Mouse (Mus musculus): ENCODE measurements around the gene Tmem106c. TPM values are rescaled to one million over a fixed set of nuclear protein-coding genes. Genes with fewer than 3 reads are reported as not detected.
A peak's percentile ranks its signal among the peaks of the same experiment; 100 is the strongest.

Tmem106c gene
- polyA plus RNA-seq (2015; fragmentation: Nextera tagmentation; extraction: Ambion mirVana) = 33.1 and 39.8 TPM in 2 replicates

DNA sequence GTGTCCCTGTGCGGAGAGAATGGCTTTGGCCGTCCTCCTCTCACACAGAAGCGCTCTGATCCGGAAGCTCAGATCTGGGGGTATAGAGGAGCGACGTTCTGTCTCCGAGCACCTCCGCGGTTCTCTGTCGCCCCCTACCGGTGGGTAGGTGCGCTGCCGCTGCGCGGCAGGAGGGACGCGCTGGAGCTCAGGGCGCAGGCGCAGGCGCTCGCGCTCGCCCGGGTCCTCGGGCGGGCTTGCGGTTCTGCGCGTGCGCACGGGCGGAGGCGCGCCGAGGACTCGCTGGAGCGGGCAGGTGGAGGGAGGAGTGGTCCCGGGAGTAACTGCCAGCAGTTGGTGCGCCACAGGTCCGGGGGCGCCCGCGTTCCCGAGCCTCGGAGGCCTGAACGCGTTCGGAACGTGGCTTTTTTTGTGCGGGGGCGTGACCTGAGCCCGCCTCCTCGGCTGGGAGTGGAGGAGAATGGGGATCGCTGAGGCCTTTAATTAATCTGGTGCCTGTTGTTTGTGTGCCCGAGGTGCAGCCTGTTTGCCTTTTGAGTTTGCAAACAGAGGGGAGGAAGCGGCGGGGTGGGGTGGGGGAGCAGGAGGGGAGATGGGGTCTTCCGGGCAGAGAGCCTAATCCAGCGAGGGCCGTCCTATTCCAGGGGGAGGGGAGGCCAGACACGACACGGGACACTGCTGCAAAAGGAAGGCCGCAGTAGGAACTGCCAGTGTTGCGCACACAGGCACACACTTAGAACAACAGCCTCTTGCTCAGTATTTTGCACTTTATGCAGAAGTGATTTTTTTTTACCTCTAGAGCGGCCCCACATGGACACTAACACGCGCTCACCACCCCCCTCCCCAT, at the start of gene Tmem106c:
Gene Tmem106c, plus strand, starts transcription at position 212 of the 847 bp plus-strand sequence.
- ATAC-seq (ENCODE audit: low FRiP score, low TSS enrichment) (peak; percentile 96), DNase-seq (ENCODE audit: low spot score) (peak; percentile 95)
- Histone ChIP-seq H3K9me3 (ENCODE audit: control insufficient read depth, low read length) (no peaks in the 10 kb centered on the region), H3K4me2 (replicated peaks; ENCODE audit: low read depth) (peak within 1 kb of the TSS; percentile 87), H3K36me3 (ENCODE audit: control insufficient read depth, insufficient read depth, low read length) (no peaks in the 10 kb centered on the region), H3K27me3 (ENCODE audit: control insufficient read depth, insufficient read depth, low read length) (no peaks in the 10 kb centered on the region), H3K9ac (ENCODE audit: low read length) (peak within 1 kb of the TSS; percentile 69), H3K4me1 (replicated peaks; ENCODE audit: control insufficient read depth, insufficient read depth) (no peaks in the 10 kb centered on the region), H3K4me3 (ENCODE audit: low read depth, low read length) (peak within 1 kb of the TSS; percentile 70), H3K27ac (replicated peaks) (peak within 1 kb of the TSS; percentile 70; the same call in 1 of the 2 replicates)
- WGBS = under 1% methylated on average over 67 of the region's 67 CpGs
- no peak for TF ChIP-seq EP300 (optimal IDR thresholded peaks at IDR 0.05)
- TF ChIP-seq CTCF (IDR thresholded peaks at IDR 0.05; ENCODE audit: low read depth) = peak; percentile 91

DNA sequence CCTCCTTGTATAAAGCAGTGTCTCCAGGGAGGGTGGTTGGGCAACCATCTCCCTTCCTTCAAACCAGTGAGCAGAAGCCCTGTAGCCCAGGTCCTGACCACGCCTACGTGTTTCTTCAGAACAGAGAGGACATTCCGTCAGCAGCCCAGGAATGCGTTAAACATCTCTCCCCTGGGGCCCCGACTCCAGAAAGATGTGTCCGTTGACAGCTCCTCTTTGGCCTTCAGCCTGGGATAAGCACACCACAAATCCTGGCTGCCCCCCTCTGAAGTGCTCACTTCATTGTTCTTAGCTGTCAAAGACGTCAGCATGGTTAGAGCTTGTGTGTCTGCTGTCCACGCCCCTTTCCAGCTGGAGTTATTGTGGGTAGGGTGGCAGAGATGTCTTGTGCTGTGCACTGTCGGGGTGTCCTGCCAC, 49.7 kb upstream of the Tmem106c start:
- H3K27ac ChIP-seq (replicated peaks) = no peak overlapping the region
- peaks cover 5% of the 10 kb centered on the region for H3K4me1 ChIP-seq (replicated peaks; ENCODE audit: control insufficient read depth, insufficient read depth)
- TF ChIP-seq CTCF (IDR thresholded peaks at IDR 0.05; ENCODE audit: low read depth) = no peak
- no peak for TF ChIP-seq EP300 (optimal IDR thresholded peaks at IDR 0.05)
- 6% methylated on average over 9 of the region's 9 CpGs for WGBS
- no peak overlapping the region for H3K9ac ChIP-seq (ENCODE audit: low read length)
- H3K27me3 ChIP-seq (ENCODE audit: control insufficient read depth, insufficient read depth, low read length) = no peaks in the 10 kb centered on the region
- no peak for DNase-seq (ENCODE audit: low spot score)
- H3K4me3 ChIP-seq (ENCODE audit: low read depth, low read length) = no peak overlapping the region
- no peaks in the 10 kb centered on the region for H3K36me3 ChIP-seq (ENCODE audit: control insufficient read depth, insufficient read depth, low read length)
- ATAC-seq (ENCODE audit: low FRiP score, low TSS enrichment) = no peak
- H3K4me2 ChIP-seq (replicated peaks; ENCODE audit: low read depth) = 0 out of 2 replicates have a peak overlapping the region, but pooled peaks have one; percentile 6
- no peaks in the 10 kb centered on the region for H3K9me3 ChIP-seq (ENCODE audit: control insufficient read depth, low read length)

DNA sequence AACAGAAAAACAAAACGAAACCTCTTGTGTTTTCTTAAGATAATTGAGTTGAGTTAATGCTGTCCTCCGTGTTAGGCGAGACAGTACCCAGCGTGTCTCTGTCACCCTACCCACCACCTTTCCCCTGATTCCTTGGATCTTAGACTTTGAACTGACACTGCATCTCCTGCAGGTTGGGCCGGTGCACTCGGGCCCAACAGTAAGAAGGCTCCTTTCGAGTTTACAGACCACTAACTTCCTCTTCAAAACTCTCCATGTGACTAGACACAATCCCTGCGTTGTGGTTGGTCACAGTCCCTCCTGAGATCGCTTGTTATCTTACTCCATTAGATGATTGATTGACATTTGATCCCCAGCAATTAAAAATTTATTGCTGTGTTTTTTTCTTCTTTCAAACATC, 46.0 kb upstream of the Tmem106c start:
- Histone ChIP-seq H3K4me3 (ENCODE audit: low read depth, low read length) (no peak overlapping the region), H3K4me1 (replicated peaks; ENCODE audit: control insufficient read depth, insufficient read depth) (peaks cover 5% of the 10 kb centered on the region), H3K36me3 (ENCODE audit: control insufficient read depth, insufficient read depth, low read length) (no peaks in the 10 kb centered on the region), H3K27ac (replicated peaks) (no peak overlapping the region), H3K4me2 (replicated peaks; ENCODE audit: low read depth) (no peak overlapping the region), H3K9me3 (ENCODE audit: control insufficient read depth, low read length) (no peaks in the 10 kb centered on the region), H3K9ac (ENCODE audit: low read length) (no peak overlapping the region), H3K27me3 (ENCODE audit: control insufficient read depth, insufficient read depth, low read length) (no peaks in the 10 kb centered on the region)
- WGBS = 74% methylated on average over 9 of the region's 9 CpGs
- TF ChIP-seq EP300 (optimal IDR thresholded peaks at IDR 0.05) (no peak), CTCF (IDR thresholded peaks at IDR 0.05; ENCODE audit: low read depth) (no peak)
- ATAC-seq (ENCODE audit: low FRiP score, low TSS enrichment) (no peak), DNase-seq (ENCODE audit: low spot score) (no peak)

DNA sequence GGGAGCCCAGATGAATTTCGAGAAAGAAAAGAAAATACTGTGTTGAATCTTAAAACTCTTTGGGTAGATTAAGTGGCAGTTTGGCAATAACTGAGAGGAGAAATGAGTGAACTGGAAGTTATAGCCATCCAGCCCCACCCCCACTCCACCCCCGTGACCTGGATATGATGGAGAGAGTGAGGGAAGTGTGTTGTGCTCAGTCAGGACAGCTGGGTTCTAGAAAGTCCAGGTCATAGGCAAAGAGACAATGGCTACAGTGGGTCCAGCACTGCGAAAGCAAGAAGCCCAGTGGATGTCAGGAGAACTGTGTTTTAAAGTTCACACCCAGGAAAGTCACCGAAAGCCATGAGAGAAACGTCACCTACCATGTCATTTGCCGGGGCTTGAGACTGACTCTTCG, 44.8 kb upstream of the Tmem106c start:
- no peak overlapping the region for H3K4me2 ChIP-seq (replicated peaks; ENCODE audit: low read depth)
- no peak overlapping the region for H3K9ac ChIP-seq (ENCODE audit: low read length)
- H3K4me3 ChIP-seq (ENCODE audit: low read depth, low read length) = no peak overlapping the region
- no peaks in the 10 kb centered on the region for H3K9me3 ChIP-seq (ENCODE audit: control insufficient read depth, low read length)
- peaks cover 4% of the 10 kb centered on the region for H3K4me1 ChIP-seq (replicated peaks; ENCODE audit: control insufficient read depth, insufficient read depth)
- no peaks in the 10 kb centered on the region for H3K27me3 ChIP-seq (ENCODE audit: control insufficient read depth, insufficient read depth, low read length)
- no peaks in the 10 kb centered on the region for H3K36me3 ChIP-seq (ENCODE audit: control insufficient read depth, insufficient read depth, low read length)
- H3K27ac ChIP-seq (replicated peaks) = no peak overlapping the region
- no peak for DNase-seq (ENCODE audit: low spot score)
- ATAC-seq (ENCODE audit: low FRiP score, low TSS enrichment) = no peak
- 83% methylated on average over 7 of the region's 7 CpGs for WGBS
- TF ChIP-seq CTCF (IDR thresholded peaks at IDR 0.05; ENCODE audit: low read depth) = no peak
- TF ChIP-seq EP300 (optimal IDR thresholded peaks at IDR 0.05) = no peak

DNA sequence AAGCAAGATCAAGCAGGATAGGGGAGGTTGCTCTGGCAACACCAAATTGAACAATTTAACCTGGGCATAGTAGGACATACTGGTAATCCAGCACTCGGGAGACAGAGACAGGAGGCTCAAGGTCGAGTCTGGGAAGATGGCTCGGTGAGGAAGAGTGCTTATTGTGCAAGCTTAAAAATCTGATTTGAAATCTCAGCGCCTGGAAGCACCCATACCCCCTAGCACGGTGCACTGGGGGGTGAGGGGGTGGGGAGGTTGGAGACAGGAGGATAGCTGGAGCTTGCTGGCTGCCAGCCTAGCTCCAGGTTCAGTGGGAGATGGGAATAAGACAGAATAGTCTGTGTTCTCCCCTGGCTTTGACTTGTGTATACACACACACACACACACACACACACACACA, 43.7 kb upstream of the Tmem106c start:
- no peaks in the 10 kb centered on the region for H3K36me3 ChIP-seq (ENCODE audit: control insufficient read depth, insufficient read depth, low read length)
- H3K27me3 ChIP-seq (ENCODE audit: control insufficient read depth, insufficient read depth, low read length) = no peaks in the 10 kb centered on the region
- no peak overlapping the region for H3K4me2 ChIP-seq (replicated peaks; ENCODE audit: low read depth)
- H3K4me1 ChIP-seq (replicated peaks; ENCODE audit: control insufficient read depth, insufficient read depth) = no peaks in the 10 kb centered on the region
- H3K9me3 ChIP-seq (ENCODE audit: control insufficient read depth, low read length) = no peaks in the 10 kb centered on the region
- ATAC-seq (ENCODE audit: low FRiP score, low TSS enrichment) (no peak), DNase-seq (ENCODE audit: low spot score) (no peak)
- no peak overlapping the region for H3K4me3 ChIP-seq (ENCODE audit: low read depth, low read length)
- TF ChIP-seq EP300 (optimal IDR thresholded peaks at IDR 0.05) (no peak), CTCF (IDR thresholded peaks at IDR 0.05; ENCODE audit: low read depth) (no peak)
- 45% methylated on average over 5 of the region's 5 CpGs for WGBS
- H3K9ac ChIP-seq (ENCODE audit: low read length) = no peak overlapping the region
- no peak overlapping the region for H3K27ac ChIP-seq (replicated peaks)

DNA sequence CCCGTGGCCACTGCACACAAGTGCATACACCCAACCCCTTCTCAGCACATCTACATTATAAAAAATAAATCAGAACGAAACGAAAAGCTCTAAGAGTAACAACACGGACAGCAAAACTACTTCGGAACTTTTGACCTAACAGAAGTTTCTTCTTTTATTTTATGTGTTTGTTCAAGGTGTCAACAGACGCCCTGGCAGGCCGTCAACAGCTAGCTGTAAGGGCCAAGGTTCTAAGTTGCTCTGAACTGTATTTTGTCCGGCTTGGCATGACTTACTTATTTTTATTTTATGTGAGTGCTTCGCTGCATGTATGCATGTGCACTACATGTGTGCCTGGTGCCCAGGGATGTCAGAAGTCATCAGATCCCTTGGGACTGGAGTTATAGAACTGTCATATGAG, 42.2 kb upstream of the Tmem106c start:
- 76% methylated on average over 9 of the region's 9 CpGs for WGBS

More for the DNA sequence above, 42.2 kb upstream of the Tmem106c start:
- no peak overlapping the region for H3K4me2 ChIP-seq (replicated peaks; ENCODE audit: low read depth)
- H3K4me1 ChIP-seq (replicated peaks; ENCODE audit: control insufficient read depth, insufficient read depth) = no peaks in the 10 kb centered on the region
- TF ChIP-seq EP300 (optimal IDR thresholded peaks at IDR 0.05) = no peak
- TF ChIP-seq CTCF (IDR thresholded peaks at IDR 0.05; ENCODE audit: low read depth) = no peak
- H3K4me3 ChIP-seq (ENCODE audit: low read depth, low read length) = no peak overlapping the region
- H3K27ac ChIP-seq (replicated peaks) = no peak overlapping the region
- H3K9ac ChIP-seq (ENCODE audit: low read length) = no peak overlapping the region
- ATAC-seq (ENCODE audit: low FRiP score, low TSS enrichment) = no peak
- DNase-seq (ENCODE audit: low spot score) = no peak
- no peaks in the 10 kb centered on the region for H3K9me3 ChIP-seq (ENCODE audit: control insufficient read depth, low read length)
- no peaks in the 10 kb centered on the region for H3K36me3 ChIP-seq (ENCODE audit: control insufficient read depth, insufficient read depth, low read length)
- no peaks in the 10 kb centered on the region for H3K27me3 ChIP-seq (ENCODE audit: control insufficient read depth, insufficient read depth, low read length)
